19 mouse cellular contexts compared by ENCODE assay signal in genomic region chr9:62222029-62222428, GRCm38 (mm10). TPM values are rescaled to one million over a fixed set of nuclear protein-coding genes. Genes with fewer than 3 reads are reported as not detected.
A peak's percentile ranks its signal among the peaks of the same experiment; 100 is the strongest.
DNase-seq lines count a peak whose midpoint lies in the region; ATAC-seq and TF ChIP-seq lines count a peak whose summit lies in the region.
"Had no signal": no experiment of that assay in that cellular context is flagged by ENCODE, and none has a peak within 500 bp of the region (broad histone marks: within the 10 kb centered on the region; RNA-seq: fewer than 3 reads in every experiment).

No protein-coding gene starts in this region.

- H3K27me3 ChIP-seq in hindbrain, embryonic 13.5 days, result 0 out of 2 replicates have a peak, but pooled peaks cover 3% of the 10 kb centered on the region
- H3K27me3 ChIP-seq in hindbrain, embryonic 11.5 days (ENCODE audit: control insufficient read depth, insufficient read depth, low read length), result no peaks in the 10 kb centered on the region
- H3K27me3 ChIP-seq in E14TG2a.4 (ENCODE audit: insufficient read depth, low read length), result no peaks in the 10 kb centered on the region
- no peaks in the 10 kb centered on the region for H3K27me3 ChIP-seq in intestine, postnatal 0 days (replicated peaks; ENCODE audit: control insufficient read depth, insufficient read depth, low read length)
- H3K27me3 ChIP-seq in liver, embryonic 11.5 days (replicated peaks; ENCODE audit: control insufficient read depth, insufficient read depth, low read length), result no peaks in the 10 kb centered on the region
- H3K27me3 ChIP-seq: embryonic facial prominence, embryonic 12.5 days; neural tube, embryonic 12.5 days had no signal

- H3K36me3 ChIP-seq in hindbrain, embryonic 13.5 days, result no peaks in the 10 kb centered on the region
- no peaks in the 10 kb centered on the region for H3K36me3 ChIP-seq in hindbrain, embryonic 11.5 days (ENCODE audit: control insufficient read depth, insufficient read depth, low read length)
- H3K36me3 ChIP-seq in E14TG2a.4 (ENCODE audit: insufficient read depth, low read length), result no peaks in the 10 kb centered on the region
- no peaks in the 10 kb centered on the region for H3K36me3 ChIP-seq in intestine, postnatal 0 days (ENCODE audit: control insufficient read depth, insufficient read depth)
- H3K36me3 ChIP-seq in liver, embryonic 11.5 days (ENCODE audit: control insufficient read depth, insufficient read depth, low read length), result no peaks in the 10 kb centered on the region
- H3K36me3 ChIP-seq: embryonic facial prominence, embryonic 12.5 days; neural tube, embryonic 12.5 days had no signal

- no peaks in the 10 kb centered on the region for H3K9me3 ChIP-seq in hindbrain, embryonic 13.5 days
- H3K9me3 ChIP-seq in hindbrain, embryonic 11.5 days (ENCODE audit: control insufficient read depth, low read length), result no peaks in the 10 kb centered on the region
- no peaks in the 10 kb centered on the region for H3K9me3 ChIP-seq in E14TG2a.4 (ENCODE audit: low read length)
- no peaks in the 10 kb centered on the region for H3K9me3 ChIP-seq in intestine, postnatal 0 days (ENCODE audit: control insufficient read depth)
- H3K9me3 ChIP-seq in liver, embryonic 11.5 days (ENCODE audit: control insufficient read depth, low read length), result no peaks in the 10 kb centered on the region
- H3K9me3 ChIP-seq: embryonic facial prominence, embryonic 12.5 days; neural tube, embryonic 12.5 days had no signal

- no peak for DNase-seq in hindbrain, embryonic 11.5 days (ENCODE audit: low spot score)
- peak; percentile 73 for DNase-seq in ES-CJ7 (ENCODE audit: low read depth, low spot score)
- DNase-seq in liver, embryonic 11.5 days (ENCODE audit: low spot score), result no peak
- DNase-seq in gastrocnemius, postnatal 4 days (ENCODE audit: low spot score in 2 of 2), result no peak
- DNase-seq: adrenal gland, adult 8-10 months; kidney, postnatal 10 days; thymus, adult 18-20 months had no signal

- ATAC-seq in hindbrain, embryonic 13.5 days (ENCODE audit: low FRiP score), result no peak
- no peak for ATAC-seq in hindbrain, embryonic 11.5 days (ENCODE audit: low FRiP score)
- peak; percentile 88 for ATAC-seq in intestine, postnatal 0 days
- ATAC-seq in liver, embryonic 11.5 days (replicated peaks; ENCODE audit: low FRiP score), result no peak
- ATAC-seq: inflammation-experienced regulatory T-cells, adult 6 months had no signal

- no peak overlapping the region for H3K4me2 ChIP-seq in hindbrain, embryonic 13.5 days
- no peak overlapping the region for H3K4me2 ChIP-seq in hindbrain, embryonic 11.5 days (replicated peaks; ENCODE audit: low read depth, low read length)
- H3K4me2 ChIP-seq in intestine, postnatal 0 days (replicated peaks; ENCODE audit: low read depth), result peak overlapping the region; percentile 44
- no peak overlapping the region for H3K4me2 ChIP-seq in liver, embryonic 11.5 days
- H3K4me2 ChIP-seq: embryonic facial prominence, embryonic 12.5 days; heart, embryonic 11.5 days; neural tube, embryonic 12.5 days had no signal

- no peak overlapping the region for H3K9ac ChIP-seq in hindbrain, embryonic 13.5 days
- H3K9ac ChIP-seq in hindbrain, embryonic 11.5 days (ENCODE audit: low read depth, low read length), result no peak overlapping the region
- H3K9ac ChIP-seq in intestine, postnatal 0 days (ENCODE audit: low read depth, low read length), result no peak overlapping the region
- H3K9ac ChIP-seq in liver, embryonic 11.5 days (ENCODE audit: low read depth, low read length), result no peak overlapping the region
- H3K9ac ChIP-seq: embryonic facial prominence, embryonic 12.5 days; neural tube, embryonic 12.5 days had no signal

- WGBS in hindbrain, embryonic 13.5 days, result 83% methylated on average over 2 of the region's 2 CpGs
- WGBS in hindbrain, embryonic 11.5 days, result 87% methylated on average over 2 of the region's 2 CpGs
- 46% methylated on average over 2 of the region's 2 CpGs for WGBS in intestine, postnatal 0 days
- 75% methylated on average over 2 of the region's 2 CpGs for WGBS in liver, embryonic 11.5 days

- no peak overlapping the region for H3K4me3 ChIP-seq in hindbrain, embryonic 13.5 days
- no peak overlapping the region for H3K4me3 ChIP-seq in hindbrain, embryonic 11.5 days (ENCODE audit: low read depth, low read length)
- H3K4me3 ChIP-seq in E14TG2a.4 (replicated peaks; ENCODE audit: low read length), result peak overlapping the region; percentile 26; the same call in 1 of the 2 replicates
- H3K4me3 ChIP-seq in intestine, postnatal 0 days (ENCODE audit: low read depth, low read length), result no peak overlapping the region
- H3K4me3 ChIP-seq in liver, embryonic 11.5 days (ENCODE audit: low read depth, low read length), result no peak overlapping the region
- H3K4me3 ChIP-seq: embryonic facial prominence, embryonic 12.5 days; neural tube, embryonic 12.5 days had no signal

- peak overlapping the region; percentile 18; the same call in 1 of the 2 replicates for H3K27ac ChIP-seq in hindbrain, embryonic 13.5 days
- no peak overlapping the region for H3K27ac ChIP-seq in hindbrain, embryonic 11.5 days (ENCODE audit: low read depth, low read length)
- H3K27ac ChIP-seq in intestine, postnatal 0 days (ENCODE audit: low read depth, low read length), result peak overlapping the region; percentile 69
- no peak overlapping the region for H3K27ac ChIP-seq in liver, embryonic 11.5 days (ENCODE audit: low read depth, low read length)
- H3K27ac ChIP-seq: embryonic facial prominence, embryonic 12.5 days; neural tube, embryonic 12.5 days had no signal

- peaks cover 7% of the 10 kb centered on the region for H3K4me1 ChIP-seq in hindbrain, embryonic 13.5 days (replicated peaks)
- no peaks in the 10 kb centered on the region for H3K4me1 ChIP-seq in hindbrain, embryonic 11.5 days (replicated peaks; ENCODE audit: control insufficient read depth, insufficient read depth, low read length)
- H3K4me1 ChIP-seq in E14TG2a.4 (replicated peaks; ENCODE audit: low read depth, low read length), result peaks cover 38% of the 10 kb centered on the region
- no peaks in the 10 kb centered on the region for H3K4me1 ChIP-seq in intestine, postnatal 0 days (replicated peaks; ENCODE audit: control insufficient read depth, insufficient read depth, low read length)
- H3K4me1 ChIP-seq in liver, embryonic 11.5 days (replicated peaks; ENCODE audit: control insufficient read depth, insufficient read depth, low read length), result no peaks in the 10 kb centered on the region
- H3K4me1 ChIP-seq: embryonic facial prominence, embryonic 12.5 days had no signal

- no peak for TF ChIP-seq CTCF in E14TG2a.4 (conservative IDR thresholded peaks at IDR 0.05; ENCODE audit: low read length)
- TF ChIP-seq CTCF in intestine, postnatal 0 days (IDR thresholded peaks at IDR 0.05; ENCODE audit: low read depth), result no peak

RNA-seq across cellular contexts. Expression of gene Spesp1, which starts 60.0 kb away (rescaled TPM):
- not detected in 2 replicates for polyA plus RNA-seq in hindbrain, embryonic 13.5 days (2015; fragmentation: Nextera tagmentation; extraction: Ambion mirVana)
- polyA plus RNA-seq in hindbrain, embryonic 11.5 days (2014; fragmentation: Nextera tagmentation; extraction: Ambion mirVana), result not detected in 2 replicates
- polyA plus RNA-seq in intestine, postnatal 0 days (2015; fragmentation: Nextera tagmentation; extraction: Ambion mirVana), result not detected in 2 replicates
- polyA plus RNA-seq in liver, embryonic 11.5 days (2014; fragmentation: Nextera tagmentation; extraction: Ambion mirVana), result not detected in 2 replicates
- not detected for total RNA-seq in gastrocnemius, postnatal 4 days (2021)
- total RNA-seq: adrenal gland, adult 8-10 months; heart, postnatal 25 days; left cerebral cortex, adult 18-20 months; megakaryocyte-erythroid progenitor cell, adult 5-6 weeks had no signal
- polyA plus RNA-seq: embryonic facial prominence, embryonic 12.5 days; heart, embryonic 11.5 days; inflammation-experienced regulatory T-cells, adult 6 months; limb, embryonic 14.5 days; liver, embryonic 16.5 days; neural tube, embryonic 12.5 days had no signal

Comparison
In these comparisons a context has a peak if more than half of its experiments do, and no peak if none do; other contexts are left out.
1. H3K27ac ChIP-seq: peak in hindbrain, embryonic 13.5 days (single experiment) and intestine, postnatal 0 days (single experiment); none in hindbrain, embryonic 11.5 days (single experiment) and liver, embryonic 11.5 days (single experiment).